Mouse (Mus musculus) thymus, postnatal 25 days (tissue): ENCODE measurements around the gene Atxn1.

Experiments used
- DNase-seq: peaks from one replicate; pipeline ENCODE4 v3.0.0; 2022

Gene Atxn1

DNA sequence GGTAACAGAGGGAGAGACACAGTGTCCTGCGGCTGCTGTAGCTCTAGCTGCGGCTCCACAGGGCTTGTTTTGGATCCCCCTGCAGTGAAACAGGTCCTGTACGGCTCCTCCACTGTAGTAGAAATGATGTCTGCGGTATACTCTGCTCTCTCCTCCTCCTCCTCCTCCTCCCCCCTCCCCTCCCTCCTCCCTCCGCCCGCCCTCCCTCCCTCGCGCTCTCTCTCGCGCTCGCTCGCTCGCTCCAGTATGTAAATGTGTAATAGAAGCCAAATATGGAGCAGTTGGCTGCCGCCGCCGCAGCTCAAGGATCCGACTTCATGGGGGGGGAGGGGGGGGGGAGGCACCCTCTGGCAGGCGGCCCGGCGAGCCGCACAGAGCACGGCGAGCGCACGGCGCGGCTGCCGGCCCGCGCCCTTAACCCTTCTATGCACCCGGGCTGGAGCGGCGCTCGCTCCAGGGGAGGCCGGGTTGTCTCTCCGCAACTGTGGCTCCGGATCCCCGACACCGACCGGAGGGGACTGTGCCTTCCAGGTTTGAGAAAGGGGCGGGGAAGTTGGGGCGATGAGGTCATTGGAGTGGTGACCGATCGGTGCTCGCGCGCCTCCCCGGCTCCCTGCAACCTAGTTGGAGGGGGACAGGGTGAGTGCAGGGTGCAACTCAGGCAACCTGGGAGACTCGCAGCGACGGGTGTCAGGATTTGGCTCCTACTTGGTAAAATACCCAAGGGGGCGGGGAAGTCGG is at the start of gene Atxn1:
Gene Atxn1, minus strand, starts transcription at position 156 of the 741 bp plus-strand sequence.
- peak; percentile 56 for DNase-seq

- DNase-seq, result no peak
Measured at GRCm38 (mm10) chr13:46011232-46011631, 46.4 kb upstream of the Atxn1 start.

- no peak for DNase-seq
Measured at GRCm38 (mm10) chr13:46010075-46010474, 45.3 kb upstream of the Atxn1 start.

DNA sequence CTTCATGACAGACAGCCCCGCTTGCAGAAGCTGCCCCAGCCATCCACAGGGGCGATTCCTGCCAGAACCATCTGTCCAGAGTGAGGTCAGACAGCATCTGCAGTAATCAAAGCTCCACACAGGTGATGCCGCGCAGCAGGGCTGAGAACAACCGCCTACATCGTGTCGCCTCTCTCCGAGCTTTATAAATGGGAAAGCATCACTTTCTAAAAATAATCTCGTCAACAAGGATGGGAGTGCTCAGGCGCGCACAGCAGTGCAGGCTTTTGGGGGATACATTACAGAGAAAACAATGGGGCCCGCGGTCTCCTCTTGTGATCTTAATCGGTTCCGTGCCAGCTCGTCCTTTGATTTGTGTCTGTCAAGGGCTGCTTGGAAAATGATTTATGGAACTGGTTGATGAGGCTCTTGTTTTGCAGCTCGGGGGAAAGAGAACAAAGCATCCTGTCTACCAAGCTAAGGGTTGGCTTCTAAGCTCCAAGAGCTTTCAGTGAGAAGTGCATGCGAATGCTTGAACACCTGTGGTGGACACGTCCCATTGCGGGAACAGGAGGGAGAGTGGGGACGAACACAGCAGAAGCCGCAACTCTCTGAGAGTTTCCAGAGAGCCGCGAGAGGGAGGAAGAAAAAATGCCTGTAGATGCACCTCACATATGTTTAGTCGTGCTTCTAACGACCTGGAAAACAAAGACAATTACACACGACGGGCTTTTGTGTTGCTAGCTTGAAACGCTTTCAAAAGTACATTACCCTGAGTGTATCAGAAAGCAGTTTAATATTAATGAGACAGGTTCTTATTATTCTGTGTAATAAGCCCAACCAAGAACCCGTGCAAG is 44.2 kb upstream of the Atxn1 start:
- DNase-seq, result no peak

DNA sequence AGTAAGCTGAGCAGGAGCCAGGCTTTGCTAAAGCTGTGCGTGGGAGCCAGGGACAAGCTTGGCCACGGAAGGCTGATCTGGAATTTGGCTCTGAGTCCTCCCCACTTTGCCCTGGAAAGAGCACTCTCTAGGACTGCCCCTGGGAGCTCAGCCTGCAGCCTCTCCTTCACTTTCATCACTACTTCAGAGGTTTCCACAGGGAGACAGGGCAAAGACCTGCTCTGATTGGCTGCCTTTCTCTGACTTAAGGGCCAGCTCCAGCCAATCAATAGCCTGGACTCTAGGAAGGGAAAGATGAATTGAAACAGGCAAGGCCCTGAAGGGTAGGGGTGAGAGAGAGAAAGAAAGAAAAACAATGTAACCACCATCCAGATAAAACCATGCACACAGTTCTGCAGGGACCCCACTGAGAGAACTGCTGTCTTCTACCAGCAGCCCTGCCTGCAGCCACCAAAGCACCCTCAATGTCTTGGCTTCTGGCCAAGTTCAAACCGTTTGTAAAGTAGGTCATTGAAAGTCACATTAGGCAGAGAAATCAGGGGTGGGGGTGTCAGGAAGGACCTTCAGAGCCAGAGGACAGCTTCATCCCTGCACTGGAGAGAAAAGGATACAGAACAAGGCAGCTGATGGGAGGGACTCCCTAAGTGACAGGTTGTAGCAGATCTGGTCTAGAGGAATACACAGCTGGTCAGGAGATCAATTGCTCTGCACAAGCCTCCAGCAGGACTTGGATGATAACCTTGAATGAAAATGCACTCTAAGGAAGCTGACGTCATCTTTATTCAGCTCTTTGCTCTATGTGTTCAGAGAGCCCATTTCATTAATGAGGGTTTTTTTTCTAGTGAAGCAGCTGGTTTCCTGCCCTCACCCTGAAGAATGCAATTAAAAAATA is 41.6 kb upstream of the Atxn1 start:
- DNase-seq, result no peak

GRCm38 (mm10) chr13:46005656-46006055 is 40.8 kb upstream of the Atxn1 start:
- no peak for DNase-seq

DNA sequence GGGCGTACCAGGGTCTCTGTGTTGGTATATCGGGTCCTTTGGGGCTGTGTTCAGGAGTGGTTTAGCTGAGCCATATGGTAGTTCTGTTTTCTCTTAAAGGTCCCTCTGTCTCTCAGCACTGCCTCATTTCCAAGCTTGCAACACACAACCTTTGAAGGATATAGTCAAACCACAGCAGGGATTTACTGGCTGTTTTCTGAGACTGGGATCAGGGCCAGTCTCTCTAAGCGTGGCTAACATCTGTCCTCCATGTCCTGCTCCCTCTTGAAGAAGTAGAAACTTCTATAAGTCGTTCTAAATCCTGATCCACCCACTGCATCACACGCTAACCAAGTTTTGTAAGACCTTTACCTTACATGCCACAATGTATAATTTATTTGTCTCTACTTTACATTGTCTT is 36.5 kb upstream of the Atxn1 start:
- no peak for DNase-seq

- DNase-seq, result no peak
Measured at GRCm38 (mm10) chr13:45992953-45993352, 28.1 kb upstream of the Atxn1 start.

DNA sequence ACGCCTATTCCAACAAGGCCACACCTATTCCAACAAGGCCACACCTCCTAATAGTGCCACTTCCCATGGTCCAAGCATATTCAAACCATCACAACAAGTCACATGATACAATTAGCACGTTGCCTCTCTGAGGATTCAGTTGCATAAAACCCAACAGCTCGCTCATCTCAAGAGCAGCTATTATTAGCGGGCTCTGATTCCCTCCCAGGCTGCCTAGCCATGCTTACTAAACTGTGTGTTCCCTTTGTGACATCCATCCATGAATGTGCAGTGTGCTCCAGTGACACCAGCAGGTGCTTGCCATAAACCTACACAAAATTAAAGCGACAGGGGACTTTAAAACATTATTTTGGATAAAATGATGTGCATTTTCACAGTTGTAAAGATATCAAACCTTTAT is 25.7 kb upstream of the Atxn1 start:
- no peak for DNase-seq

DNA sequence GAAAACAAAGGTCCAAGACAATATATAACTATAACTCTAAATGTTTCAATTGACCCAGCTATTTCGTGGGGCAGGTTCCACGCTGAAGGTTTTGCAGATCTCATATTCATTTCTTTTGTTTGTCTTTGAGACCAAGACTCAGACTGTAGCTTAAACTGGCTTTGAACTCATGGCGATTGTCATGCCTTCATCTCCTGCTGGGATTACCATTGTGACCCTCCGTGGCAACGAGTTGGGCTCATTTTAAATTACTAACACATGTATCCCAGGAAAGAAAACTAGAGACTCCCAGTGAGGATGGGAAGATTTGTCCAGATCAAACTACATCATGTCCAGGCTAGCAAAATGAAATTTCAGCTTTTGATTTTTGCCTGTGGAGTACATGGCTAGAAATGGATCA is 14.4 kb upstream of the Atxn1 start:
- DNase-seq, result no peak

DNA sequence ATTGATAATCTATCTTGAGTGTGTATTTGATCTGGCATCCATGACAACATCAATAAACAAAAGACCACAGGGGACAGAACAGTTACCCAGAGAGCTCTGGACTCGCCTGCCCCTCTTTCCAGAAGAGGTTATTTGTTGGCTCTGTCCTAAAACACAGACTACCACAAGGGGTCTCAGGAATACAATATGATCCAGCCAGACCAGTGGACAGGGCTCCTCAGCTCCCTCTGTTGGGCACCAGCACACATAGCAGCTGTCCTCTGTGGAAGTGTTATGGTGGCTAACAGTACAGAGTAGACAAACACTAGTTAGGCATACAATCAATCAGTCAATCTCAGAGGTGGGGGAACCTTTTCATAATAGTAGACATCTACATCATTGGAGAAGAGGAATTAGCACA is 12.1 kb upstream of the Atxn1 start:
- DNase-seq, result peak; percentile 61

GRCm38 (mm10) chr13:45974651-45975050 is 9.8 kb upstream of the Atxn1 start:
- DNase-seq, result no peak

DNA sequence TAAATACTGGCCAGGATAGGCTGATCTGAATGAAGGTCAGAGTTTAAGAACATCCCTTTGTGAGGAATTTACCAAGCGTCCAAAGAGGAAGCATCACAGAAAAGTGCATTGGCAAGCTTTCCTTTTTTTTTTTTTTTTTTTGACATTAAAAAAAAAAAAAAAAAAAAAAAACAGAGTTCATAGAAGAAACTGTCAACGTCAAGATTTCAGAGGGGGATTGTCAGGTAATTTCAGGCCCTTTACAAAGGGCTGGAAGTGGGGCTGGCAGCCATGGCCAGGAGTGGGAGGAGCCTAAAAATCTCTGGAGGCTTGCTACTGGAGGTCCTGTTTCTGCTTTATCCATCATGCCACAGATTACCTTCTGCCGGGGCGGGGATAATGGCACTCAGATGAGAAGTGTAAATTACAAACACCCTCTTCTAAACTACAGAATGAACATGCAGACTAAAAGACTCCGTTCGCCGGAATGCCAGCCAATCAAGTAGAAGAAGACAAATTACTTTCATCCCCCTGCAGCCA is 9.2 kb upstream of the Atxn1 start:
- no peak for DNase-seq

GRCm38 (mm10) chr13:45970920-45971536 is 6.2 kb upstream of the Atxn1 start:
- no peak for DNase-seq

DNA sequence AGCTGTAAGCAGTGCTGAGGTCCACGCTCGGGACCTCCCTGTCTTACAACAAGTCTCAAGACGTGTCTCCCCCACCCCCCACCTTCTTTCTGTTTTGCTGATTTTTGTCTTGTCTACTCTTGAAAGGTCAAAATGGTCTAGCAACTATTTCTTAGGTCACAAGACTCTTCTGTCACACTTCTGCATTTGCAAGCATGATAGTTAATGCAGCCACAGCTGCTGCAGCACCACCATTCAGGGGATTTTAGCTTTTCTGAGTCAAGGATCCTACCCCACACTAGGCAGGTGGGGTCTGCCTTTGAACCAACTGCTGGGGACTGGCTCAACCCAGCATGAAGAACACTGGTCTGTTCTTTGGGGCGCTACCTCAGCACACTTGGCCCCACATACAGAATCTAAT is 3.4 kb upstream of the Atxn1 start:
- no peak for DNase-seq

DNA sequence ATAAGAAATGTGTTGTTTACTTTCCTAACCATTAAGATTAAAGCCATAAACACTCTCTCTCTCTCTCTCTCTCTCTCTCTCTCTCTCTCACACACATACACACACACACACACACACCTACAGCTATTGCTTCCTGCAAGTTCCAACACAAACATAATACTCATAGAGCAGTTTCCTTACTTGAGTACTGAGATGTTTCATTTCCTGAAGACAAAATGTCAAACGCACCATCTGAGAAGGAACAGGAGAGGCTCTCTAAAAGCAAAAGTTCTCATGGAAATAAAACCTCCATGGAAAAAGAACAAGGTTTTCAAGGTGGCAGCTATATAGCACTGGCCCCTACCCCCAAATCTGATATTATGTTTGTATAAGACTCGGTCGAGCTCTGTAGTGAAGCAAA is 2.6 kb upstream of the Atxn1 start:
- no peak for DNase-seq

GRCm38 (mm10) chr13:45966586-45966985 is 1.8 kb upstream of the Atxn1 start:
- DNase-seq, result peak; percentile 13

GRCm38 (mm10) chr13:45965594-45966432 is 1.0 kb upstream of the Atxn1 start:
- DNase-seq, result peak; percentile 27

GRCm38 (mm10) chr13:45964331-45964852 is 416 bp downstream of the Atxn1 start:
- peak; percentile 57 for DNase-seq

DNA sequence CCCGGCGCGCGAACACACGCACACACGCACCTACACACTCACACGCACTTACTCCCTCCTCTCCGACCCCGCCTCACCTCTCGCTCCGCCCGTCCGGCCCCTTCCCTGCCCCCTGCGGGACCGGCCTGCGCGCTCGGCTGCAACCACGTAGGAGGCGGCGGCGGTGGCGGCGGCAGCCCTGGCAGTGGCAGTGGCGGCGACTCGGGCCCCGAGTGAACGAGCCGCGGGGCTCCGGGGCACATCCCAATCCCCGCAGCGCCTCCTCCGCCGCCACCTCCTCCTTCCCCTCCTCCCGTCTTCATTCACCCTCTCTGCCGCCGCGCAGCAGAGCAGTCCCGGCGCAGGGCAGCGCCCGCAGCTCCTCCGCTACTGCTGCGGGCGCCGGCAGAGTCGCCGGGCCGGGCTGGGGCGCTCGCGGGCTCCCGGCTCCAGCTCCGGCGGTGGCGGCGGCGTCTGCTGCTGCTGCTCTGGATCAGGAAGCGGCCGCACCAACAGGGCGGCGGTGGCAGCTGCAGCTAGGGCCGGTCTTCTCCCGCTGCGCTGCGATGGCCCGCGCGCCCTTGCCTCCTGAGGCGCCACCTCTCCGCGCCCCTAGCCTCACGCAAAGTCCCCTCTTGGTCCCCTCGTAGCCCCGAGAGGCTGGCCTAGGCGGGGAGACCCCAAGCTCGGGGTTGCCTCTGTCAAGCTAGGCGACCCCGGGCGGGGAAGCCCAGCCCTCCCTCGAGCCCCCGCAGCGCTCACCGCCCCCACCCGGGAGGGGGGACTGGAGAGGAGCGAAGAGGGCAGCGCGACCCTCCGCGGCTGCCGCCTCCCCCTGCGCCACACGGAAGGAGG is 1.1 kb downstream of the Atxn1 start:
- peak; percentile 71 for DNase-seq
